Mouse (Mus musculus) hindbrain, postnatal 0 days (tissue): ENCODE measurements around the gene Dab1. TPM values are rescaled to one million over a fixed set of nuclear protein-coding genes. Genes with fewer than 3 reads are reported as not detected.

Experiments used
- ATAC-seq: fragments of 200-750 bp; cut with Nextera tagmentation; 2 replicates; pipeline ENCODE4 v1.8.0; 2017; ENCODE audit warnings: mild to moderate bottlenecking, moderate TSS enrichment, moderate library complexity
- DNase-seq: peaks from one replicate; pipeline ENCODE4 v3.0.0-alpha.2; 2015; ENCODE audit warnings: low spot score
- H3K27ac ChIP-seq: fragments of 300-500 bp; sonication (generic); 2 replicates; pipeline ENCODE4 v1.5.1; 2014; ENCODE audit warnings: mild to moderate bottlenecking
- H3K27me3 ChIP-seq: fragments of 300-500 bp; sonication (generic); 2 replicates; pipeline ENCODE4 v1.6.1; 2014; ENCODE audit warnings: low read length, mixed read lengths; ENCODE audit not compliant: insufficient read depth
- H3K36me3 ChIP-seq: fragments of 300-500 bp; sonication (generic); 2 replicates; pipeline ENCODE4 v1.6.1; 2014; ENCODE audit warnings: low read length, mixed read lengths; ENCODE audit not compliant: insufficient read depth
- H3K4me1 ChIP-seq: fragments of 300-500 bp; sonication (generic); 2 replicates; pipeline ENCODE4 v1.6.1; 2014; ENCODE audit warnings: antibody characterized with exemption, low read length, mixed read lengths; ENCODE audit not compliant: insufficient read depth
- H3K4me2 ChIP-seq: fragments of 300-500 bp; sonication (generic); 2 replicates; pipeline ENCODE4 v1.6.1; 2014; ENCODE audit warnings: low read depth, mild to moderate bottlenecking, low read length, moderate library complexity, mixed read lengths
- H3K4me3 ChIP-seq: fragments of 300-500 bp; sonication (generic); 2 replicates; pipeline ENCODE4 v1.5.1; 2014; ENCODE audit warnings: low read length
- H3K9ac ChIP-seq: fragments of 300-500 bp; sonication (generic); replicated peaks from 2 replicates; pipeline ENCODE4 v1.6.1; 2014; ENCODE audit warnings: mild to moderate bottlenecking, low read length, moderate library complexity, mixed read lengths
- H3K9me3 ChIP-seq: fragments of 300-500 bp; sonication (generic); 2 replicates; pipeline ENCODE4 v1.6.1; 2016; ENCODE audit warnings: low read length, mixed read lengths
- CTCF ChIP-seq: IDR thresholded peaks from 2 replicates; pipeline ENCODE4 v1.5.1; 2016; ENCODE audit warnings: antibody characterized with exemption, control low read depth, low read depth
- WGBS: fragments of 180-500 bp; shearing (Covaris S2); extraction: QIAGEN DNeasy Blood & Tissue Kit; methylation state at CpG from one replicate; pipeline ENCODE4 v1.1.7; 2014; 5-methylcytosine and 5-hydroxymethylcytosine counted together
- polyA plus RNA-seq: library from polyadenylated mRNA; unstranded; fragments of >200 nt; fragmentation: Nextera tagmentation; extraction: Ambion mirVana; gene quantifications from 2 replicates; pipeline ENCODE4 v1.2.1, GENCODE M21; 2015
- total RNA-seq: library from RNA; depleted of rRNA; stranded (reverse); fragments of >200 nt; gene quantifications from 2 replicates; pipeline ENCODE4 v1.2.3, GENCODE M21; 2014

The Dab1 gene
- total and polyA plus RNA-seq, 2 experiments from 2014 or later: 38.2 to 76.2 TPM

DNA sequence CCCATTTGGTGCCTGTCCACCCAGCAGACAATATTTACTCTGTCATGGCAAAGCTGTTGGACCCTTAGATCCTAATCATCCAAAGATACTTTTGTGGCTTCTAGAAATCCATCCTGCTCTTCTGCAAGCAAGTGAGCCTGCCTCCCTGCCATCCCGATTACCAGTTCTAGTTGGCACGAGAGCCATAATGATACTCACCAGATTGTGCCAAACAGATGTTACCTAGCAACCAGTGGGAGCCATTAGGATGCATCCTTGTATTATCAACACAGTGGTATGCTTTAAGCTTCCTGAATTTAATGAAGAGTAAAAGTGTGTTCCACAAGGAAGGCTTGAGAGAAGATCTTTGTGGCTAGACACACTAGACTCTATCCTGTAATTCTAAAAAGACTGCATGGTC is 355.8 kb downstream of the Dab1 start:
- ATAC-seq: no peak
- Histone ChIP-seq H3K27me3 (no peaks in the 10 kb centered on the region), H3K27ac (no peak overlapping the region), H3K4me2 (no peak overlapping the region), H3K4me3 (no peak overlapping the region), H3K9me3 (no peaks in the 10 kb centered on the region), H3K4me1 (no peaks in the 10 kb centered on the region), H3K9ac (no peak overlapping the region), H3K36me3 (no peaks in the 10 kb centered on the region)
- 33% methylated on average over 2 of the region's 2 CpGs for WGBS
- peak; percentile 35 for DNase-seq
- TF ChIP-seq CTCF: no peak

DNA sequence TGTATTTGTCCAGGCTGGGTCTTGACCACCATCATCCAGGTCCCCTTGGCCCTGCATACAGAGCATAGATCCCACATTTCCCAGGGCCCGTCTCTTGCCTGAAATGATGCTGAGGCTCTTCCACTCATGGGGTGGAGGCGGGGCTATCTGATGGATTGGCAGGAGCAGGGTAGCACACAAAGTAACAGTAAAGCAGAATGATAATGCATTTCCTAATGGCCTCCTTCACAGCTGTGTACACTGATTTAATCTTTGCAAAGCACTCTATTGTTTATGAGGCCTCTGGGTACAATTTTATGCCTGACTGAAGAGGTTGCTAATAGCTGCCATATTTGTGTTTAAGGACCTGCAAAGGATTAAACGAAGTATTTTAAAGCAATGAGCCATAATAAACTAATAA is 374.7 kb downstream of the Dab1 start:
- Histone ChIP-seq H3K9me3 (no peaks in the 10 kb centered on the region), H3K27ac (no peak overlapping the region), H3K4me3 (no peak overlapping the region), H3K9ac (no peak overlapping the region), H3K27me3 (no peaks in the 10 kb centered on the region), H3K36me3 (no peaks in the 10 kb centered on the region), H3K4me2 (no peak overlapping the region), H3K4me1 (no peaks in the 10 kb centered on the region)
- ATAC-seq (no peak), DNase-seq (no peak)
- no peak for TF ChIP-seq CTCF
- 58% methylated on average over 3 of the region's 3 CpGs for WGBS

DNA sequence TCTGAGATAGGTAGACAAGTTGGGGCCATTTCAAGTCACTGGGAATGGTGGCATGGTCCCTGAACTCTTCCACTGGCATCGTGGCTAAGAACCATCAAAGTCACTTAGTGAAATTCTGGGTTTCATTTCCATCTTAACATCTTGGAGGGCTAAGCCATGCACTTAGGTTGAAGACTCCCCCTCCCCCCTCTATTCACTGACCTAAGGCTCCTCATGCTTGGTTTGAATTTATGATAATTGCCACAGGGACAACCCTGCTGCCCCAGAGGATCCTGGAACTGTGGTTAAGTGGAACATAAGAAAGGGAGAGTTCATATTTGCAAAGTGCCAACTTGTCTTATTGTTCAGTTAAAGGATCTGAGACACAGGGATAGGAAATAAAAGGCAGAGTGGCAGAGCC is 375.2 kb downstream of the Dab1 start:
- Histone ChIP-seq H3K27ac (no peak overlapping the region), H3K36me3 (no peaks in the 10 kb centered on the region), H3K9me3 (no peaks in the 10 kb centered on the region), H3K9ac (no peak overlapping the region), H3K4me3 (no peak overlapping the region), H3K27me3 (no peaks in the 10 kb centered on the region), H3K4me1 (no peaks in the 10 kb centered on the region), H3K4me2 (no peak overlapping the region)
- 59% methylated on average over 1 of the region's 1 CpGs for WGBS
- DNase-seq: no peak
- no peak for TF ChIP-seq CTCF
- no peak for ATAC-seq

DNA sequence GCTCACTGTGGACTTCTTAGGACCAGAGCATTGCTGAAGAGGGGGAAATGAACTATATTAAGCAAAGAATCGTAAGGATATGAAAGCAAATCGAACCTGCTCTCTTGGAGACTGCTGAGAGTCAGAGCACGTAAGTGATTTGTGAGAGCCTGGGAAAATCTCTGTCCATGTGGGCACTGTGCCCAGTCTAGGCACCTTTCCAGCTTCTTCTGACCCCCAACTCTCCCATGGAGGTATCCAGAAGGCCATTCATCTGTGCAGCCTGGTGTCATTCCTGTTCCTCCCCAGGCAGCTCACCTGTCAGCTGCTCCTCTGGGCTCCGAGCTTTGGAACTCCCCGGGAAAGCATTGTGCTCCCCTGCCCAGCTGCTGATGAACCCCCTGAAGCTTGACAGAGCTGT is 389.2 kb downstream of the Dab1 start:
- TF ChIP-seq CTCF: no peak
- WGBS: 27% methylated on average over 5 of the region's 5 CpGs
- peak; percentile 49 for DNase-seq

DNA sequence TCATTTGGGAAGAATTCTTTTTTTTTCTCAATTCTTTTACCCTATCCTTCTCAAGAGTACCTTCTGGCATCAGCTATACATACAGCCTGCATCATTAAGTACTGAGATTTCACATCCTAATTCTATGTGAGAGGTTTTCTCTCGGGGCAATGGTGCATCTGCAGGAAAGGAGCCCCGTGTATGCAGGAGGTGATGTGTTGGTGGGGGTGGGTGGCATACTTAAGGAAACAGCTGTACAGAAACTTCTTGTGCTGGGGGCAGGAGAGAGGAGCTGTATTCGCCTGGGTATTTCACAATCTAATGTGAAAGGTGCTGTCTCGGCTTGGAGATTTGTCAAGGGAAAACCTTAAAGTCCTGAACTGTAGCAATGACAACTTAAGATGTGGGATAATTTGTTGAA is 392.5 kb downstream of the Dab1 start:
- TF ChIP-seq CTCF: no peak
- Histone ChIP-seq H3K27ac (peak overlapping the region; percentile 29; the same call in 1 of the 2 replicates), H3K9ac (no peak overlapping the region), H3K4me2 (no peak overlapping the region), H3K4me3 (no peak overlapping the region), H3K4me1 (peaks cover 5% of the 10 kb centered on the region; the same call in 1 of the 2 replicates), H3K27me3 (no peaks in the 10 kb centered on the region), H3K36me3 (no peaks in the 10 kb centered on the region), H3K9me3 (no peaks in the 10 kb centered on the region)
- ATAC-seq: no peak
- WGBS: 58% methylated on average over 4 of the region's 4 CpGs
- DNase-seq: no peak

More for the DNA sequence above, 389.2 kb downstream of the Dab1 start:
- no peaks in the 10 kb centered on the region for H3K36me3 ChIP-seq
- H3K4me3 ChIP-seq: no peak overlapping the region
- H3K9ac ChIP-seq: no peak overlapping the region
- H3K27me3 ChIP-seq: no peaks in the 10 kb centered on the region
- H3K4me1 ChIP-seq: peaks cover 5% of the 10 kb centered on the region; the same call in 1 of the 2 replicates
- no peak overlapping the region for H3K4me2 ChIP-seq
- H3K9me3 ChIP-seq: no peaks in the 10 kb centered on the region
- H3K27ac ChIP-seq: no peak overlapping the region
- ATAC-seq: no peak

DNA sequence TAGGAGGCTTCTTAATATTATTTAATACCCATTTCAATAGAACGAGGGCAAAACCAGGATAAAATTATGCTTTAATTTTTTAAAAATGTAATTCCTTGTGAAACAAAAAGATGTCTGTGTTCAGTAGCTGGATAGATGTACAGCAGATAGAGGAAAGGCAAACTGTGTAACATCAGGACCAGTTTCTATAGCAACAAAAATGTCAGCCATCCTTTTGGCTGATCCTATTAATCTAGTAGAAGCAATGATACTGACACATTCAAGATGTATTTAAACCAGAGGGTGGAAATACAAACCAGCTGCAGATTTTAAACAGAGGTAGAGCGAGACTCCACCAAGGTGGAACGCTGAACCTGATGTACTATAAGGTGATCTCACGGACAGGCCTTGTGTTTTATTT is 393.0 kb downstream of the Dab1 start:
- Histone ChIP-seq H3K4me3 (no peak overlapping the region), H3K36me3 (no peaks in the 10 kb centered on the region), H3K9ac (no peak overlapping the region), H3K27me3 (no peaks in the 10 kb centered on the region), H3K4me1 (peaks cover 5% of the 10 kb centered on the region; the same call in 1 of the 2 replicates), H3K27ac (peak overlapping the region; percentile 33; the same call in 1 of the 2 replicates), H3K4me2 (no peak overlapping the region), H3K9me3 (no peaks in the 10 kb centered on the region)
- DNase-seq (no peak), ATAC-seq (no peak)
- WGBS: 82% methylated on average over 4 of the region's 4 CpGs
- no peak for TF ChIP-seq CTCF

DNA sequence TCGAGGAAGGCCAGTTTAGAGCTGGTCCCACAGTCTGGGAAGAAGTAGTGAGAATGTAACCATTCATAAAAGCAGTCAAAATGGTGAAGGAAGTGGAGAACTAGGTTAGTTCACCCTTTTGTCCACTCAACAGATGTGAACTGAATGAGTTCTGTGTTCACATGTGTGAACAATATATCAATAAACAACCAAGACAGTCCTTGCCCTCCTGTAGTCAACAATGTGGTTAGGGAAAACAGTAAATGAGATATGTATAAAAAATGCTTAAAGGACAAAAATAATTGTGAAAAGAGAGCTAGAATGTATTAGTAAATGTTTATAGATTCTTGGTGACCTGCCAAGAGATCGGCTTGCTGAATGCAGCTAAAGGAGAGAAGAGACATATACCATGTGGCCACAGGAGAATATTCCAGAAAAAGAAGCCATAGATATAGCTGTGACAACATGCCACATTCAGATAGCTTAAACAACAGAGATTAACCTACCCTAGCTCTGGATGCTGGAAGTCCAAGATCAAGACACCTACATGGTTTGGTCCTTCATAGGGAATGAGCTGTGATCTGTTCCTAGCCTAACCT is 406.0 kb downstream of the Dab1 start:
- Histone ChIP-seq H3K36me3 (no peaks in the 10 kb centered on the region), H3K4me1 (no peaks in the 10 kb centered on the region), H3K27me3 (no peaks in the 10 kb centered on the region), H3K4me2 (no peak overlapping the region), H3K9ac (no peak overlapping the region), H3K9me3 (no peaks in the 10 kb centered on the region), H3K4me3 (no peak overlapping the region), H3K27ac (no peak overlapping the region)
- DNase-seq (no peak), ATAC-seq (no peak)
- no peak for TF ChIP-seq CTCF
- 80% methylated on average over 2 of the region's 2 CpGs for WGBS
